Mouse (Mus musculus) bone marrow macrophage, adult 2 months (primary cell): ENCODE data around the gene Fancc.

Experiments used
- CTCF ChIP-seq: IDR thresholded peaks from 2 replicates; pipeline ENCODE4 v1.5.1; 2012; ENCODE audit warnings: low read depth, mild to moderate bottlenecking, low read length, moderate library complexity
- POLR2A ChIP-seq: IDR thresholded peaks from 2 replicates; pipeline ENCODE4 v1.6.1; 2012; ENCODE audit warnings: mild to moderate bottlenecking, low read depth, low read length, borderline replicate concordance

DNA sequence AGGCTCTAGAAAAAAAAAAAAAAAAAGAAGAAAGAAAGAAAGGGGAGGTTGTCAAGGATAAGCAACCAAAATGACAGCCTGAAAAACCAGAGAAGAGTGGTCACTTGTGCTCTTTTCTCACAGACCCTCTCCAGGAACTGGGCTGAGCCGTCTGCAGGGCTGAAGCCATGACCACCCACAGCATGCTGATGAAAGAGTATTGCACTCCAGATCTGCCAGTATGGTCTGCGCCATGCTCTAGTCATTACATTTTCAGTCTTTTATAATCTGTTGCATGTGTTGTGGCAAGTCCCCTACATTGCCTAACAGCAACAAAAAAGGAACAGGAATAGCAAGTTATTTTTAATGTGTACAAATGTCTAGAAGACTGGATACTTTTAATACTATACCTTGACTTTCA is 114.9 kb downstream of the Fancc start:
- no peak for TF ChIP-seq CTCF
- TF ChIP-seq POLR2A, result no peak
